Mouse (Mus musculus): ENCODE measurements at regions not wholly inside any gene's neighbourhood (a gene's known extent, or its start where the extent isn't known, plus 50 kb on each side); places are given as distances from the start of the nearest gene placed in this dataset.

DNA sequence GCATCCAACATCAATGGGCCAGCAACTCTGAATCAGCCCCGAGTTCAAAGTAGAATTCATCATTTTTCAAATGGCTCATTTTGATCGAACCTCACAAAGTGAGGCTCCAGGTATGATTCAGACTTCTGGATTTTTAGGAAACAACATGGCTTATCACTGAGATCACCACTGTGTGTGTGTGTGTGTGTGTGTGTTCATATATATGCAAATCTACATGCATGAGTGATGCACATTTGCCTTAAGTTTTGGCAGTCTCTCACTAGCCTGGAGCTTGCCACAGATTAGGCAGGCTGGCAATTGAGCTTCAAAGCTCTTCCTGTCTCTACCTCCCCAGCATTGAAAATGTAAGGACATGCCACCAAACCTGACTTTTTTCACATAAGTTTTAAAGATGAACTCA is 195.1 kb upstream of the Mindy3 start:
- no peak for DNase-seq (ENCODE audit: low spot score in 2 of 2)

- no peak for DNase-seq (ENCODE audit: low spot score in 2 of 2)
Measured at GRCm38 (mm10) chr2:12613858-12614257, 194.6 kb upstream of the Mindy3 start.

GRCm38 (mm10) chr2:12582566-12582965 is 163.3 kb upstream of the Mindy3 start:
- DNase-seq (ENCODE audit: low spot score in 2 of 2) = no peak

- DNase-seq (ENCODE audit: low spot score in 2 of 2) = no peak
Measured at GRCm38 (mm10) chr2:12557736-12558135, 138.5 kb upstream of the Mindy3 start.

DNA sequence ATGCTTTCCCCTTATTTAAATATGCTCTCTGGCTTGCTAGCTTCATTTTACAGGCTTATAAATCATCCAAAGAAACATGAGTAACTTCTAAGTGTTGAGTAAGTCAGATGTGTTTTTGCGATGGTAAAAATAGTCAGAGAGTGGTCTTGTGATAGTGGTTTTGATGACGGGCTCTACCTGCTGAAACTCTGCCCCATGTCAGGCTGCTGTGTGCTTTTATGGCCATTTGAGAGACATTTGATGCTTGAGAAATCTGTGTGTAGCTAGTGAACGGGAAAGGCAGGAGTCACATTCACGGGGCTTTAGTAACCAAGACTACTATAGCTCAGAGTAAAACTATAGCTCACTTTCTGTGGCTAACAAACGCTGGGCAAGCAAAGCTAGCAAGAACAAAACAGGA is 103.1 kb upstream of the Mindy3 start:
- DNase-seq (ENCODE audit: low spot score in 2 of 2) = no peak

- DNase-seq (ENCODE audit: low spot score in 2 of 2) = no peak
Measured at GRCm38 (mm10) chr2:12521744-12522143, 102.5 kb upstream of the Mindy3 start.

GRCm38 (mm10) chr2:12492369-12492768 is 73.1 kb upstream of the Mindy3 start:
- peak in 1 of 2 experiments; percentile 15 for DNase-seq (ENCODE audit: low spot score in 2 of 2)

GRCm38 (mm10) chr2:12469440-12470339 is 50.4 kb upstream of the Mindy3 start:
- no peak for DNase-seq (ENCODE audit: low spot score in 2 of 2)
